Mouse (Mus musculus): Measurements from ENCODE around the gene Ndn. TPM values are rescaled to one million over a fixed set of nuclear protein-coding genes. Genes with fewer than 3 reads are reported as not detected.

Gene Ndn
- polyA plus RNA-seq (2015; fragmentation: Nextera tagmentation; extraction: Ambion mirVana) = 84.7 and 86.7 TPM in 2 replicates

DNA sequence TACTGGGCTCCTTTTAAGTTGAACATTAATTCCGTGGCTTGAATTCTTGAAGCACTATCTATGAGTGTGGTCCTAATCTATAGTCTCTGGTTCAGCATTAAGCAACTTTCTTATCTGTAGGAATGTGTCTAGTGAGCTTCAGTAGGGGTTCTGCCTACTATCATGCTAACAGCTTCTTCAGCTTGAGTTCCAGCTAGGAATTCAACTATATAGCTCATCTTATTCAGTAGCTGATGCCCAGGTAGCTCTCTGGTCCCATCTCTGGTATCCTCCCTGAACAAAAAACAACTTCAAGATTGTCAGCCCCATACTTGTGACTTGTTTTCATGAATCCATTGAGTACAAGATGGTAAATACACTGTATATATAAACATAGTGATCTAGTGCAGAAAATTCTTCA lies at the start of gene Ndn:
Gene Ndn, plus strand, starts transcription at position 301 of the 400 bp plus-strand sequence.
- Histone ChIP-seq H3K4me3 (replicated peaks) (no peak within 1 kb of the TSS), H3K4me2 (no peak within 1 kb of the TSS), H3K9ac (no peak within 1 kb of the TSS), H3K27me3 (replicated peaks) (no peaks in the 10 kb centered on the region), H3K36me3 (no peaks in the 10 kb centered on the region), H3K4me1 (0 out of 2 replicates have a peak, but pooled peaks cover 6% of the 10 kb centered on the region), H3K9me3 (no peaks in the 10 kb centered on the region), H3K27ac (no peak within 1 kb of the TSS)
- 54% methylated on average over 1 of the region's 1 CpGs for WGBS
- ATAC-seq (ENCODE audit: insufficient read depth, low FRiP score, low read depth) = no peak

GRCm38 (mm10) chr7:62302451-62302850 lies 43.9 kb upstream of the Ndn start:
- Histone ChIP-seq H3K9me3 (no peaks in the 10 kb centered on the region), H3K4me2 (no peak overlapping the region), H3K36me3 (no peaks in the 10 kb centered on the region), H3K27ac (no peak overlapping the region), H3K9ac (no peak overlapping the region), H3K4me1 (no peaks in the 10 kb centered on the region), H3K4me3 (replicated peaks) (no peak overlapping the region), H3K27me3 (replicated peaks) (no peaks in the 10 kb centered on the region)
- WGBS = 86% methylated on average over 3 of the region's 3 CpGs
- ATAC-seq (ENCODE audit: insufficient read depth, low FRiP score, low read depth) = no peak

GRCm38 (mm10) chr7:62306896-62307614 lies 39.3 kb upstream of the Ndn start:
- 54% methylated on average over 6 of the region's 6 CpGs for WGBS
- no peak for ATAC-seq (ENCODE audit: insufficient read depth, low FRiP score, low read depth)
- H3K36me3 ChIP-seq = no peaks in the 10 kb centered on the region

DNA sequence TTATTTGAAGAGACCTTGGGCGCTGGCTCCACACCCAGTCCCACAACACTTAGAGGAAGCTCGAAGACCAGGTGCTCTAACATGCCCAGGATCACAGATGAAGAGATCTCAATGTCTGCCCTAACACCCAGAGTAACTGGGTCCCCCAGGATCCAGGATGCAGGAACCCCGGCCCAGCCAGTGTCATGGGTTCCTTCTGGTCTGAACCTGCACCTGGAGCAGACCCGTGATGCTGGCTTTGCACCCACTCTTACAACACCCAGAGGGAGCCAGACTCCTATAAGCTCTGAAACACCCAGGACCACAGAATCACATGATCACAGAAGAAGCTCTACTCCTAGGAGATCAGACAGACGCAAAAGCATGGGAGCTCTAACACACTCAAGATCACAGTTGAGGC lies 29.6 kb upstream of the Ndn start:
- no peaks in the 10 kb centered on the region for H3K9me3 ChIP-seq
- no peak overlapping the region for H3K9ac ChIP-seq
- H3K4me1 ChIP-seq = no peaks in the 10 kb centered on the region
- no peak overlapping the region for H3K4me2 ChIP-seq
- 72% methylated on average over 5 of the region's 5 CpGs for WGBS
- H3K36me3 ChIP-seq = no peaks in the 10 kb centered on the region
- no peaks in the 10 kb centered on the region for H3K27me3 ChIP-seq (replicated peaks)
- no peak overlapping the region for H3K4me3 ChIP-seq (replicated peaks)
- no peak overlapping the region for H3K27ac ChIP-seq
- no peak for ATAC-seq (ENCODE audit: insufficient read depth, low FRiP score, low read depth)

More at GRCm38 (mm10) chr7:62306896-62307614, 39.3 kb upstream of the Ndn start:
- no peaks in the 10 kb centered on the region for H3K27me3 ChIP-seq (replicated peaks)
- H3K4me3 ChIP-seq (replicated peaks) = no peak overlapping the region
- H3K27ac ChIP-seq = no peak overlapping the region
- no peaks in the 10 kb centered on the region for H3K4me1 ChIP-seq
- no peak overlapping the region for H3K4me2 ChIP-seq
- no peak overlapping the region for H3K9ac ChIP-seq
- H3K9me3 ChIP-seq = no peaks in the 10 kb centered on the region

GRCm38 (mm10) chr7:62345411-62345810 lies 958 bp upstream of the Ndn start:
- WGBS = 26% methylated on average over 1 of the region's 1 CpGs
- Histone ChIP-seq H3K27me3 (replicated peaks) (no peaks in the 10 kb centered on the region), H3K9ac (no peak overlapping the region), H3K4me2 (no peak overlapping the region), H3K4me3 (replicated peaks) (no peak overlapping the region), H3K4me1 (0 out of 2 replicates have a peak, but pooled peaks cover 6% of the 10 kb centered on the region), H3K27ac (no peak overlapping the region), H3K9me3 (no peaks in the 10 kb centered on the region), H3K36me3 (no peaks in the 10 kb centered on the region)
- ATAC-seq (ENCODE audit: insufficient read depth, low FRiP score, low read depth) = no peak

GRCm38 (mm10) chr7:62348106-62348803 lies 1.9 kb downstream of the Ndn start:
- peak; percentile 91 for ATAC-seq (ENCODE audit: insufficient read depth, low FRiP score, low read depth)
- 0 out of 2 replicates have a peak, but pooled peaks cover 6% of the 10 kb centered on the region for H3K4me1 ChIP-seq
- peak overlapping the region; percentile 11; the same call in 1 of the 2 replicates for H3K27ac ChIP-seq
- no peaks in the 10 kb centered on the region for H3K36me3 ChIP-seq
- 12% methylated on average over 42 of the region's 42 CpGs for WGBS
- H3K9ac ChIP-seq = peak overlapping the region; percentile 13; the same call in 1 of the 2 replicates
- peak overlapping the region; percentile 57 for H3K4me2 ChIP-seq
- H3K4me3 ChIP-seq (replicated peaks) = peak overlapping the region; percentile 47
- no peaks in the 10 kb centered on the region for H3K27me3 ChIP-seq (replicated peaks)
- H3K9me3 ChIP-seq = no peaks in the 10 kb centered on the region

GRCm38 (mm10) chr7:62348804-62349190 lies 2.4 kb downstream of the Ndn start:
- Histone ChIP-seq H3K36me3 (no peaks in the 10 kb centered on the region), H3K27me3 (replicated peaks) (no peaks in the 10 kb centered on the region), H3K27ac (no peak overlapping the region), H3K4me2 (peak overlapping the region; percentile 57), H3K9me3 (no peaks in the 10 kb centered on the region), H3K9ac (peak overlapping the region; percentile 13; the same call in 1 of the 2 replicates), H3K4me3 (replicated peaks) (peak overlapping the region; percentile 47), H3K4me1 (0 out of 2 replicates have a peak, but pooled peaks cover 6% of the 10 kb centered on the region)
- peak; percentile 32; the same call in 1 of the 2 replicates for ATAC-seq (ENCODE audit: insufficient read depth, low FRiP score, low read depth)
- WGBS = 33% methylated on average over 17 of the region's 17 CpGs

- H3K9me3 ChIP-seq = no peaks in the 10 kb centered on the region
- H3K4me1 ChIP-seq = 0 out of 2 replicates have a peak, but pooled peaks cover 6% of the 10 kb centered on the region
- 48% methylated on average over 8 of the region's 8 CpGs for WGBS
- no peak for ATAC-seq (ENCODE audit: insufficient read depth, low FRiP score, low read depth)
- no peak overlapping the region for H3K27ac ChIP-seq
- H3K9ac ChIP-seq = no peak overlapping the region
- no peak overlapping the region for H3K4me2 ChIP-seq
- H3K36me3 ChIP-seq = no peaks in the 10 kb centered on the region
- no peak overlapping the region for H3K4me3 ChIP-seq (replicated peaks)
- no peaks in the 10 kb centered on the region for H3K27me3 ChIP-seq (replicated peaks)
Measured at GRCm38 (mm10) chr7:62351266-62351665, 4.9 kb downstream of the Ndn start.

GRCm38 (mm10) chr7:62365039-62365636 lies 18.8 kb downstream of the Ndn start:
- no peak for ATAC-seq (ENCODE audit: insufficient read depth, low FRiP score, low read depth)
- Histone ChIP-seq H3K4me3 (replicated peaks) (no peak overlapping the region), H3K4me1 (no peaks in the 10 kb centered on the region), H3K9ac (no peak overlapping the region), H3K4me2 (no peak overlapping the region), H3K27me3 (replicated peaks) (no peaks in the 10 kb centered on the region), H3K27ac (no peak overlapping the region), H3K9me3 (no peaks in the 10 kb centered on the region), H3K36me3 (no peaks in the 10 kb centered on the region)
- 60% methylated on average over 7 of the region's 7 CpGs for WGBS

DNA sequence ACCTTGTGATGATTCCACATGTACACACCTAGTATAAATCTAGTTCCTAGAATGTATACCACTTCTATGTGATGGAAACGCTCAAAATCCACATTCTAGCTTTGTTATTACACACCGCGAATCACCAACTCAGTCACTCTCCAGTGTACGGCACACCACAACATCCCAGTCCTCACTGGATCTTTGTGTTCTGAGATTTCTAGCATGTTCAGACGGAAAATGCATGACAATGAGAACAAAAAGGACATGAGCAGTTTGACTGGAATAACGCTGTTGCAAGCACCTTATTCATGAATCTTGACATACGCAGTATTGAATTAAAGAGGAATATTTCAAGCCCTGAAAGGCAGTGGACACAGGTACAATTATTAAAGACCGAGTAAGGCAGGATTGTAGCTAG lies 20.4 kb downstream of the Ndn start:
- Histone ChIP-seq H3K27ac (no peak overlapping the region), H3K4me2 (no peak overlapping the region), H3K36me3 (no peaks in the 10 kb centered on the region), H3K9ac (no peak overlapping the region), H3K4me1 (no peaks in the 10 kb centered on the region), H3K4me3 (replicated peaks) (no peak overlapping the region), H3K27me3 (replicated peaks) (no peaks in the 10 kb centered on the region), H3K9me3 (no peaks in the 10 kb centered on the region)
- no peak for ATAC-seq (ENCODE audit: insufficient read depth, low FRiP score, low read depth)
- 79% methylated on average over 8 of the region's 8 CpGs for WGBS

DNA sequence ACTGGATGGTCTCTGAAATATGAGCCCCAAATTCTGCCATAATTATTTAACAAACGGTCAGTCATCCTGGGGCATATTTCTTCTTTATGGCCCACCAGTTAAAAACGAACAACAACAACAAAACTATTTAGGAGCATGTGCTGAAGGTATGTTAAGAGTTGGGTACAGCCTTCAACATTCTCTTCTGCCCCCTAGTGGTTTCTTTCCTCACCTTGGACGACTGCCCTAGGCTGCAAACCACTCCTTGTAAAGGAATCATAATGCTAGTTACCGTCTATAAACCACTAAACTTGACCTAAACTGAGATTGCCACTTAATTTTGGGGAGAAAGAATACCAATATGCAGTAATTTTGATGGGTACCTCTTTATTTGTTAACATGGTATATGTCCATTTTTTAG lies 29.3 kb downstream of the Ndn start:
- no peak overlapping the region for H3K4me2 ChIP-seq
- H3K36me3 ChIP-seq = no peaks in the 10 kb centered on the region
- H3K27me3 ChIP-seq (replicated peaks) = no peaks in the 10 kb centered on the region
- WGBS = 29% methylated on average over 4 of the region's 4 CpGs
- ATAC-seq (ENCODE audit: insufficient read depth, low FRiP score, low read depth) = no peak
- no peaks in the 10 kb centered on the region for H3K9me3 ChIP-seq
- no peaks in the 10 kb centered on the region for H3K4me1 ChIP-seq
- H3K4me3 ChIP-seq (replicated peaks) = no peak overlapping the region
- no peak overlapping the region for H3K9ac ChIP-seq
- no peak overlapping the region for H3K27ac ChIP-seq

Data from stomach, embryonic 15.5 days (tissue).